20 mouse cellular contexts compared by ENCODE assay signal in the genomic region with DNA sequence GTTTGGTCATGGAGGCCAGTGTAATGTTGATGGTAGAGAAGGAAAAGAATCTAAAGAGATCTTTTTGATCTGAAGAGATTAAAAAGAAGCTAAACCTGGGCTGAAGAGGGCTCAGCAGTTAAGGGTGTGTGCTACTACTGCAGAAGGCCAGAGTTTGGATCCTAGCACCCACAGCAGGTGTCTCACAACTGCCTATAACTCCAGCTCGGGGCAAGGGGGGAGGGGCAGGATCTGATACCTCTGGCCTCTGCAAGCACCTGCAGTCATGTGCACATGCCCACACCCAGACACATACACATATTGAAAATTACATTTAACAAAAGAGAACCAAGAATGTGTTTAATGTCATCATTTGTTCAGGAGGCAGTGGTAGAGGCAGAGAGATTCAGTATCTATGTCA.
DNase-seq lines count a peak whose midpoint lies in the region; ATAC-seq and TF ChIP-seq lines count a peak whose summit lies in the region.
"Had no signal": no experiment of that assay in that cellular context is flagged by ENCODE, and none has a peak within 500 bp of the region (broad histone marks: within the 10 kb centered on the region; RNA-seq: fewer than 3 reads in every experiment).

No protein-coding gene starts in this region.

- peak; percentile 20; the same call in 1 of the 2 replicates for ATAC-seq in intestine, embryonic 15.5 days
- ATAC-seq in intestine, postnatal 0 days: no peak
- no peak for ATAC-seq in forebrain, embryonic 15.5 days (replicated peaks)
- ATAC-seq: activated CD4-positive, CD25-positive, alpha-beta regulatory T cell, adult 4 months; forebrain, postnatal 0 days; Patski had no signal

- no peak for TF ChIP-seq CTCF in intestine, postnatal 0 days (IDR thresholded peaks at IDR 0.05; ENCODE audit: low read depth)
- TF ChIP-seq CTCF in thymus, adult 2 months (IDR thresholded peaks at IDR 0.05; ENCODE audit: borderline replicate concordance, control insufficient read depth, extremely low read depth, insufficient read depth, low read length, poor library complexity): no peak

- no peaks in the 10 kb centered on the region for H3K27me3 ChIP-seq in intestine, embryonic 15.5 days (replicated peaks)
- no peaks in the 10 kb centered on the region for H3K27me3 ChIP-seq in intestine, postnatal 0 days (replicated peaks; ENCODE audit: control insufficient read depth, insufficient read depth, low read length)
- no peaks in the 10 kb centered on the region for H3K27me3 ChIP-seq in thymus, adult 2 months (ENCODE audit: control insufficient read depth, insufficient read depth, low read length)
- no peaks in the 10 kb centered on the region for H3K27me3 ChIP-seq in forebrain, embryonic 15.5 days
- H3K27me3 ChIP-seq: CH12.LX; embryonic facial prominence, embryonic 12.5 days; forebrain, embryonic 12.5 days; heart, embryonic 13.5 days; hindbrain, embryonic 13.5 days had no signal

- H3K9ac ChIP-seq in intestine, embryonic 15.5 days: no peak overlapping the region
- no peak overlapping the region for H3K9ac ChIP-seq in intestine, postnatal 0 days (ENCODE audit: low read depth, low read length)
- H3K9ac ChIP-seq in forebrain, embryonic 15.5 days (replicated peaks): no peak overlapping the region
- H3K9ac ChIP-seq: embryonic facial prominence, embryonic 12.5 days; forebrain, embryonic 12.5 days; forebrain, postnatal 0 days; heart, embryonic 13.5 days; hindbrain, embryonic 13.5 days had no signal

- 54% methylated on average over 1 of the region's 1 CpGs for WGBS in intestine, embryonic 15.5 days
- 31% methylated on average over 1 of the region's 1 CpGs for WGBS in intestine, postnatal 0 days
- WGBS in thymus, adult 2 months: 0% methylated on average over 1 of the region's 1 CpGs
- WGBS in forebrain, embryonic 15.5 days: 36% methylated on average over 1 of the region's 1 CpGs

- no peak for TF ChIP-seq POLR2A in thymus, adult 2 months (IDR thresholded peaks at IDR 0.05; ENCODE audit: control insufficient read depth, extremely low read depth, insufficient read depth, low read length, poor library complexity)

- DNase-seq in thymus, adult 2 months: peak; percentile 92
- DNase-seq in thymus, postnatal 25 days: peak; percentile 91
- DNase-seq in left cerebral cortex, postnatal 14 days (ENCODE audit: low spot score in 2 of 2): no peak
- DNase-seq: adrenal gland, postnatal 14 days; cerebellum, adult 11-12 months; cerebellum, adult 9-10 months; cerebellum, postnatal 25 days; forebrain, postnatal 0 days; gastrocnemius, postnatal 14 days; heart, postnatal 14 days had no signal

- H3K4me3 ChIP-seq in intestine, embryonic 15.5 days (replicated peaks): no peak overlapping the region
- H3K4me3 ChIP-seq in intestine, postnatal 0 days (ENCODE audit: low read depth, low read length): no peak overlapping the region
- H3K4me3 ChIP-seq in thymus, adult 2 months (ENCODE audit: control insufficient read depth, insufficient read depth, low read length): no peak overlapping the region
- no peak overlapping the region for H3K4me3 ChIP-seq in forebrain, embryonic 15.5 days
- H3K4me3 ChIP-seq: embryonic facial prominence, embryonic 12.5 days; forebrain, embryonic 12.5 days; heart, embryonic 13.5 days; hindbrain, embryonic 13.5 days had no signal

- intact Hi-C loops in left cerebral cortex, postnatal 14 days (cut with DNase I): no loop called here

- no peak overlapping the region for H3K27ac ChIP-seq in intestine, embryonic 15.5 days
- no peak overlapping the region for H3K27ac ChIP-seq in intestine, postnatal 0 days (ENCODE audit: low read depth, low read length)
- H3K27ac ChIP-seq in thymus, adult 2 months (ENCODE audit: control insufficient read depth, insufficient read depth, low read length): peak overlapping the region; percentile 44
- H3K27ac ChIP-seq in forebrain, embryonic 15.5 days (replicated peaks): no peak overlapping the region
- H3K27ac ChIP-seq: embryonic facial prominence, embryonic 12.5 days; forebrain, embryonic 12.5 days; heart, embryonic 13.5 days; hindbrain, embryonic 13.5 days had no signal

- H3K4me1 ChIP-seq in intestine, embryonic 15.5 days (replicated peaks): no peaks in the 10 kb centered on the region
- no peaks in the 10 kb centered on the region for H3K4me1 ChIP-seq in intestine, postnatal 0 days (replicated peaks; ENCODE audit: control insufficient read depth, insufficient read depth, low read length)
- H3K4me1 ChIP-seq in thymus, adult 2 months (replicated peaks; ENCODE audit: control insufficient read depth, insufficient read depth, low read length): peaks cover 18% of the 10 kb centered on the region
- peaks cover 9% of the 10 kb centered on the region for H3K4me1 ChIP-seq in forebrain, embryonic 15.5 days

- H3K9me3 ChIP-seq in intestine, embryonic 15.5 days: no peaks in the 10 kb centered on the region
- H3K9me3 ChIP-seq in intestine, postnatal 0 days (ENCODE audit: control insufficient read depth): no peaks in the 10 kb centered on the region
- no peaks in the 10 kb centered on the region for H3K9me3 ChIP-seq in forebrain, embryonic 15.5 days
- H3K9me3 ChIP-seq: embryonic facial prominence, embryonic 12.5 days; forebrain, embryonic 12.5 days; heart, embryonic 13.5 days; hindbrain, embryonic 13.5 days had no signal

- H3K4me2 ChIP-seq in intestine, embryonic 15.5 days (replicated peaks): no peak overlapping the region
- no peak overlapping the region for H3K4me2 ChIP-seq in intestine, postnatal 0 days (replicated peaks; ENCODE audit: low read depth)
- no peak overlapping the region for H3K4me2 ChIP-seq in forebrain, embryonic 15.5 days (replicated peaks)
- H3K4me2 ChIP-seq: embryonic facial prominence, embryonic 12.5 days; forebrain, embryonic 12.5 days; heart, embryonic 13.5 days; hindbrain, embryonic 13.5 days had no signal

- no peaks in the 10 kb centered on the region for H3K36me3 ChIP-seq in intestine, embryonic 15.5 days
- no peaks in the 10 kb centered on the region for H3K36me3 ChIP-seq in intestine, postnatal 0 days (ENCODE audit: control insufficient read depth, insufficient read depth)
- H3K36me3 ChIP-seq in thymus, adult 2 months (ENCODE audit: control insufficient read depth, insufficient read depth, low read length): no peaks in the 10 kb centered on the region
- no peaks in the 10 kb centered on the region for H3K36me3 ChIP-seq in forebrain, embryonic 15.5 days
- H3K36me3 ChIP-seq: embryonic facial prominence, embryonic 12.5 days; forebrain, embryonic 12.5 days; heart, embryonic 13.5 days; hindbrain, embryonic 13.5 days had no signal

Comparison
In these comparisons a context has a peak if more than half of its experiments do, and no peak if none do; other contexts are left out.
1. DNase-seq: peak in thymus, adult 2 months (single experiment) and thymus, postnatal 25 days (single experiment); none in left cerebral cortex, postnatal 14 days (0 of 2).